Mouse (Mus musculus) cerebellum, adult 2 months (tissue): ENCODE results near the gene Mpi. TPM values are rescaled to one million over a fixed set of nuclear protein-coding genes. Genes with fewer than 3 reads are reported as not detected.

Experiments used
- DNase-seq, 2 experiments: peaks; one replicate each; pipeline ENCODE4 v3.0.0; 2021
- H3K27ac ChIP-seq: fragments of 200-500 bp; 2 replicates; pipeline ENCODE4 v1.5.1; 2012; ENCODE audit warnings: low read length, control low read depth, inconsistent platforms; ENCODE audit not compliant: insufficient read depth
- H3K27me3 ChIP-seq: fragments of 200-500 bp; 2 replicates; pipeline ENCODE4 v1.6.1; 2012; ENCODE audit warnings: inconsistent platforms, mild to moderate bottlenecking, low read length, moderate library complexity; ENCODE audit not compliant: control insufficient read depth, insufficient read depth
- H3K4me1 ChIP-seq: fragments of 200-500 bp; 2 replicates; pipeline ENCODE4 v1.6.1; 2011; ENCODE audit warnings: low read length; ENCODE audit not compliant: control insufficient read depth, insufficient read depth
- H3K4me3 ChIP-seq: fragments of 200-500 bp; replicated peaks from 2 replicates; pipeline ENCODE3; 2011; ENCODE audit warnings: mild to moderate bottlenecking, low read depth, low read length, control low read depth; ENCODE audit not compliant: insufficient read depth
- CTCF ChIP-seq: fragments of 200-500 bp; IDR thresholded peaks from 2 replicates; pipeline ENCODE4 v1.5.1; 2011; ENCODE audit warnings: low read depth, mild to moderate bottlenecking, control low read depth, low read length, moderate library complexity, borderline replicate concordance; ENCODE audit not compliant: insufficient read depth
- POLR2A ChIP-seq: fragments of 200-500 bp; IDR thresholded peaks from 2 replicates; pipeline ENCODE4 v1.6.1; 2011; ENCODE audit warnings: low read length, control low read depth, borderline replicate concordance; ENCODE audit not compliant: insufficient read depth
- WGBS: fragments of 180-500 bp; shearing (Covaris S2); methylation state at CpG from one replicate; pipeline ENCODE4 v1.1.7; 2018; 5-methylcytosine and 5-hydroxymethylcytosine counted together
- polyA plus RNA-seq: library from polyadenylated mRNA; depleted of rRNA; stranded (reverse); fragments of >200 nt; gene quantifications from 2 replicates; pipeline ENCODE4 v1.2.3, GENCODE M21; 2012

Mpi gene
- polyA plus RNA-seq, 1 experiment = 95.1 TPM

DNA sequence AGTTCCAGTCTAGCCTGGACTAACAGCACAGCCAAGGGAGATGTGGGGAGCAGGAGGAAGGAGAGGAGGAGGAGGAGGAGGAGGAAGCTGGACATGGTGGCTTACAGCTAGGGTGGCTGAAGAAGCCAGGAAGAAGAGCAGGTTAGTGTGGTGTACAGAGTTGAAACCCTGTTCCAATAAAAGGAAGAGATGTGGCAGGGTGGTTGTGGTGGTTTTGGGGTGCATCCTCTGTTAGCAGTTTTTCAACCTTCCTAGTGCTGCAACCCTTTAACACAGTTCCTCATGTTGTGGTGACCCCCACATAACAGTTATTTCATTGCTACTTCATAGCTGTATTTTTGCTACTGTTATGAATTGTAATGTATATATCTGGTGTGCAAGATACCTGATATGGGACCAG is 28.1 kb downstream of the Mpi start:
- H3K27ac ChIP-seq = no peak overlapping the region
- no peak for DNase-seq
- no peak for TF ChIP-seq POLR2A
- no peak for TF ChIP-seq CTCF
- peaks cover 17% of the 10 kb centered on the region for H3K4me1 ChIP-seq
- H3K27me3 ChIP-seq = no peaks in the 10 kb centered on the region
- H3K4me3 ChIP-seq = peak overlapping the region; percentile 22

DNA sequence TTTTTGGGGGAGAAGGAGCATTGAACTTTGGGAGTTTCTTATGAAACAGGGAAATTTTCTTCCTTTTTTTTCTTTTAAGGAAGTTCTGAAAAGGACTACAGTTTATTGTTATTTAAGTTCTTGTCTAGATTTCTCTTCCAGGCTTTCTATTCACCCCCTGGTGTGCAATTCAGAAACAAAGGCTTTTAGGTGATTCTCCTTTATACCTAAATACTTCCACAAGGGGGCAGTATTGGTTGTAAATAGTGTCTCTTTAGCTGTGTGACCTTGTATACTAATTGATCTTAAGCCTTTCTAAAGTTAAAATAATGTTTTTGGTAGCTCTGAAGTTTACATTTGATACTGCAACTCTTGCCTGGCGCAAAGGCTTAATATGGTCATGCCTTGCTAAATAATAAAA is 28.8 kb downstream of the Mpi start:
- 78% methylated on average over 1 of the region's 1 CpGs for WGBS
- no peak for TF ChIP-seq POLR2A
- TF ChIP-seq CTCF = no peak; the same call in 1 of the 2 replicates
- DNase-seq = peak in 1 of 2 experiments; percentile 56

DNA sequence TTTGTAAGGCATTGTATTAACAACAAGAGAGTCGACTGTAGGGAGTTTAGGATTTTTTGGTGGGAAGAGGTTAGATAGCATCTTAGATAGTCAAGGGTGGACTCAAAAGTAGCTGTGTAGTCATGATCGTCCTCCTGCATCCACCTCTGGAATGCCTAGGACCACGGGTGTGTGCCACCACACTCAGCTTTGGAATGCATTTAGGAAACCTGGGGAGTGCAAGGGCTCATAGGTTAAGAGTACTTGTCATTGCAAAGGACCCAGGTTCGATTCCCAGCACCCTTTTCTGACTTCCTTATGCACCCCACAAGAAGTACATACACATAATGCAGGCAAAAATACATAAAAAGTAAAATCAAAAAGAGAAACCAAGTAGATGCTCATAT is 29.7 kb downstream of the Mpi start:
- Histone ChIP-seq H3K4me3 (peak overlapping the region; percentile 43), H3K27me3 (no peaks in the 10 kb centered on the region), H3K4me1 (peaks cover 17% of the 10 kb centered on the region), H3K27ac (no peak overlapping the region)
- WGBS = 46% methylated on average over 4 of the region's 4 CpGs
- TF ChIP-seq POLR2A (no peak), CTCF (no peak)
- no peak for DNase-seq

More for the DNA sequence above, 28.8 kb downstream of the Mpi start:
- Histone ChIP-seq H3K27me3 (no peaks in the 10 kb centered on the region), H3K4me3 (peak overlapping the region; percentile 46), H3K4me1 (peaks cover 17% of the 10 kb centered on the region), H3K27ac (no peak overlapping the region)

DNA sequence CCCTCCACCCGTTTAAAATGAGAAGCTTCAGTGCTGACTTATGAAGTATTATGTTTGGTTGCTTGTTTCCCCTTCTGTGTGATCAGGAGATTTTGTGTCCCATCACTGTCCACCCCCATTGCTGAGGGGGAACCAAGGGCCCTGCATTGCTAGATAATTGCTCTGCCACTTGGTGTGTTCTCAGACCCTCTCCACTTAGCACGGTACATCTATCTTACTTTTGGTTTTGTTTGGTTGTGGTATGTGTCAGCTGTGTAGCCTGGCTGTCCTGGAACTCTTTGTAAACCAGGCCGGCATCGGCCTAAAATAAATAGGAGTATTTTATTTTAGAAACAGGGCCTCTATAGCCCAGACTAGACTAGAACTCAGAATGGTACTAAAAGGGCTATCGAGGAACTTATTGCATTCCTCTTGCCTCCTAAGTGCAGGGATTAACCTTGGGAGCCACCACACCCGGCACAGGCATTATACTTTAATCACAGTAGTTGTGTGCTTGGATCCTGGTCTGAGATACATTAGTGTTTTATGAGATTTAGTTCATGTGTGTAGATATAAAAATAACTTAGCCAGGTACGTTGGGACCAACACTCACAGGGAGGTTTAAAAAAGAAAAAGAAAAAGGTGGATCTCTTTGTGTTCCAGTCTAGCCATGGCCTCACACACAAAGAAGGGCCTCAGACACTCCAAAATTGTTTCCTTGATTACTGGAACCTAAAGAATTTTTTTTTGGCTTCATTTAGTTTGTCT is 30.3 kb downstream of the Mpi start:
- Histone ChIP-seq H3K27me3 (no peaks in the 10 kb centered on the region), H3K4me3 (peak overlapping the region; percentile 58), H3K27ac (no peak overlapping the region), H3K4me1 (peaks cover 17% of the 10 kb centered on the region)
- TF ChIP-seq POLR2A = no peak
- TF ChIP-seq CTCF = no peak
- no peak for DNase-seq
- 10% methylated on average over 7 of the region's 7 CpGs for WGBS

DNA sequence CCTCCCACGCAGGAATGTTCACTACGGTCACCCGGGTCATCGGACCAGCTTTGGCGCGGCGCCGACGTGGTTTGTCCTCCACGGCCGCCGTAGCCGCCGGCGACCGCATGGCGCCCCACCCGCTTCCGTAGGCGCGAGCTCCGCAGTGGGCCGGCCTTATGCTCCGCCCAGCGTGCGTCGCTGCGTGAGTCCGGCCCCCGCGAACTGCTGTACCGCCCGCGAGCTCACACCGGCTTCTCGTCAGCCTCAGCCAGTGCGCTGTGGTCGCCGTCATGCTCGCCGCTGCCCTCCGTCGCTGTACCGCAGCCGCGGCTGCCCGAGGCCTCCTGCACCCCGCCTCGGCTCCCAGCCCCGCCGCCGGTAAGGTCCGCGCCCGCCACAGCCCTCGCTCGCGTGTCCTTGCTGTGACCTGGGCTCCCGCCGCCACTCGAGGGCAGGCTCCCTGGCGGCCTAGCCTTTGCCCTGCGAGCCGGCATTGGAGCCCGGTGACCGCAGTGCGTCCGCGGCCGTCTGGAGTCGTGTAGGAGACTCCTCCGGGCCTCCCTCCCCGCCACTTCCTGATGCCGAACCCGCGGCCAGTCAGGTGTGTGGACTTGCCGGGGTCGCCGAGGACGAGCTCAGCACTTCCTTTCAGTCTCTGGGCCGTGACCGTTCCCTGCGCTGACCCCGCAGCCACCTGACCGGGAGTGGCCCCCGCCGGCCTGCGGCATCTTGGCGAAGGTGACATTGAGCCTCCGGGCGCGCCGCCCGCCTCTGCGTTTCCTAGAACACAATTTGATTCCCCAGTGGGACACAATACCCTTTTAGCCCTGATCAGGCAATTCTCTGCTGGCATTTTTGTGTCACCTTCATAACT is 31.3 kb downstream of the Mpi start, which contains the start of gene Cox5a:
Gene Cox5a, plus strand, starts transcription at position 219 of the 856 bp plus-strand sequence.
- H3K4me1 ChIP-seq = peaks cover 17% of the 10 kb centered on the region
- peak within 1 kb of the TSS; percentile 95 for H3K27ac ChIP-seq
- DNase-seq = peak; percentile 96 to 98
- H3K4me3 ChIP-seq = peak within 1 kb of the TSS; percentile 58
- 1% methylated on average over 94 of the region's 95 CpGs for WGBS
- H3K27me3 ChIP-seq = no peaks in the 10 kb centered on the region
- TF ChIP-seq CTCF = no peak
- TF ChIP-seq POLR2A = peak; percentile 95

DNA sequence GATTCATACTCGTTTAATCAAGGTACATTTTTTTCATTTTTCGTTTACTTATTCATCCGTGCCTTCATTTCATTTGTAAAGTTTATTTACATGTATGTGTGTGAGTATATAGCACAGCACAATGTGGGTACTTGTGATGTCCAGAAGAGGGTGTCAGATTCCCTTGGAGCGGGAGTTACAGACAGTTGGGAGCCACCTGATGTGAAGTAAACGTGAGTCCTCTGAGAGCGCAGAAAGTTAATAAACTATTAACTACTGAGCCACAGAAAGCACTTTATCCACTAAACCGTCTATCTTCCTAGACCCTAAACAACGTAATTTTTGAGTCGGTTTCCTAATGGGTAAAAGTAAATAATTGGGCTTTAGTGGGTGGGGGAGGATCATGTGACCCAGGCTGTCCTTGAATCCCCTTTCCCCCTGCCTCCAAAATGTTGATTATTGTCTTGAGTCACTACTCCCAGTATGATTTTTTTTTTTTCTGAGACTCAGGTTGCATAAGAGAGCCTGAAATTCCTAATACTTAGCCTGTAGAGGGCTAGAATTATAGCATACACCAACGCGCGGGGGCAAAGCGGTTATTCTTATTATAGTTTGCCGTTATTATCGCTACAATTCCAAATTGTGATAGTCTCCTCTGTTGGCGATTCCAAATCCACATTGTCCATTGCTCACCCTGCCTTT is 32.0 kb downstream of the Mpi start:
- no peaks in the 10 kb centered on the region for H3K27me3 ChIP-seq
- 22% methylated on average over 16 of the region's 16 CpGs for WGBS
- H3K27ac ChIP-seq = peak overlapping the region; percentile 91

DNA sequence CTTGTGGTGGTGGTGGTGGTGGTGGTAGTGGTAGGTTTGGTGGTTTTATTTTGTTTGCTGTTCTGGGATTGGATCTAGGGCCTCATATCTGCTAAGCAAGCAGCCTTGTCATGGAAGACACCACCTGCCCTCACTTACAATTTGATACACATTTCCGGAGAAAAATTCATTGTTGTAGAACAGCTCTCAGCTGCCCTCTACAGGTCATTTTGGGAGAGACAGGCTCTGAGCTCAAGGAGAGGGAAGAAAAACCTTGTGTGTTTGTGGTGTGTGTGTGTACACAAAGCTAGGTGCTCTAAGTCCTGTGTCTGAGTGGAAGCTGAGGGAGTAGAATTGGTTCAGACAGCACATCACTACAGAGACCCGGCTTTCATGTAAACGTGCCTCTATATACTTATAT is 35.5 kb downstream of the Mpi start:
- WGBS = 7% methylated on average over 3 of the region's 3 CpGs
- H3K4me1 ChIP-seq = no peaks in the 10 kb centered on the region
- H3K4me3 ChIP-seq = no peak overlapping the region
- TF ChIP-seq CTCF = peak; percentile 59; the same call in 1 of the 2 replicates
- TF ChIP-seq POLR2A = no peak
- no peak overlapping the region for H3K27ac ChIP-seq
- no peaks in the 10 kb centered on the region for H3K27me3 ChIP-seq
- DNase-seq = peak; percentile 51 to 69

More for the DNA sequence above, 32.0 kb downstream of the Mpi start:
- H3K4me3 ChIP-seq = peak overlapping the region; percentile 58
- no peak for DNase-seq
- H3K4me1 ChIP-seq = peaks cover 16% of the 10 kb centered on the region
- TF ChIP-seq CTCF (0 out of 2 replicates have a peak, but pooled peaks have one; percentile 16), POLR2A (no peak)
